Mouse (Mus musculus) frontal cortex, adult 2 months (tissue): ENCODE measurements around the gene Gm20894. TPM values are rescaled to one million over a fixed set of nuclear protein-coding genes. Genes with fewer than 3 reads are reported as not detected.
"Not testable (repeated sequence)": the region's sequence is repeated elsewhere in the genome, so short reads cannot be mapped to it uniquely, and the experiment has no call there.

Source experiments
- DNase-seq, 2 experiments: peaks; one replicate each; pipeline ENCODE4 v3.0.0; 2022; ENCODE audit warnings: low spot score in 1 of 2; ENCODE audit errors: extremely low spot score in 1 of 2
- polyA plus RNA-seq: library from polyadenylated mRNA; depleted of rRNA; stranded (reverse); fragments of >200 nt; gene quantifications from 2 replicates; pipeline ENCODE4 v1.2.3, GENCODE M21; 2012; rRNA removed

Gene Gm20894
- polyA plus RNA-seq: not detected in 2 replicates

DNA sequence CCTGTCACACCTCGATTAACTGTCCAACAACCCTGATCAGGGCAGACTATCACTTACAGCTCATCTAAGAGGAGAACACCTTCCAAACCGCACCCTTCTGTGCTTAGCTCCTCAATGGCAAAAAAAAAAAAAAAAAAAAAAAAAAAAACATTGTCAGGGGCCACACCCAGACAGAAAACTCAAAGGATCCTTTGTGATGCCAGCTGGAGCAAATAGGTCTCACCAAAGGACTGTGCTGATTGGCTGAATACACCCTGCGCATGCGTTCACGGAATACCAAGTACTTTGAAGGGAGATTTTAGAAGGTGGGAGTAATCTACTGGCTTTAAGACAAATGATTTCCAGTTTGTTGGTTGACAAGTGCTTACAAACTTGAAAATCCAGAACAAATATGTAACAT, at the start of gene Gm20894:
Gm20894 (minus strand) TSS at position 101 of the 400 bp plus-strand sequence.
- not testable (repeated sequence) for DNase-seq
